Mouse (Mus musculus) B cell, adult 67 days (primary cell): ENCODE data around the gene Kcnn3. TPM values are rescaled to one million over a fixed set of nuclear protein-coding genes. Genes with fewer than 3 reads are reported as not detected.

Source experiments
- total RNA-seq, 2 experiments: library from RNA; stranded (reverse); gene quantifications; 4 replicates each; pipeline ENCODE4 v1.2.4; 2023

Gene Kcnn3
- total RNA-seq, result under 1 TPM in 1 of 2 experiments, not detected in 1; 0.17 TPM

DNA sequence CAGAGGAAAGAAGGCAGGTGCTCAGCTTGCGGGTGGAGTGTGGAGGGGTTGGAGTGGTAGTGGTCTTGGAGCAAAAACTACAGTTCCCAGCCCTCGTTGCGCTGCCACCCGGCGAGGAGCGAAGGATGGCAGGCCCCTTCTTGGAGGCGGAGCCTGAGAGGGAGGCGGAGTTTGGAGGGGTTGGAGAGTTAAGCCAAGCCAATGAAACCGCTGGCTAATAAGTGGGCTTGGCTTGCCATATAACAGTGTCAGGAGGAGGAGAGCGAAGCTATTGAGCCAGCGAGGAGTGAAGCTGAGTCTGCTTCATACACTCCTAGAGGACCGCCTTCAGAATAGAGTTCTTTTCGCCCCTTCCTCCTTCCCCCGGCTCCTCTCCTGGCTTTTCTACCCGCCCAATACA is at the start of gene Kcnn3:
Gene Kcnn3, plus strand, starts transcription at position 271 of the 400 bp plus-strand sequence.

DNA sequence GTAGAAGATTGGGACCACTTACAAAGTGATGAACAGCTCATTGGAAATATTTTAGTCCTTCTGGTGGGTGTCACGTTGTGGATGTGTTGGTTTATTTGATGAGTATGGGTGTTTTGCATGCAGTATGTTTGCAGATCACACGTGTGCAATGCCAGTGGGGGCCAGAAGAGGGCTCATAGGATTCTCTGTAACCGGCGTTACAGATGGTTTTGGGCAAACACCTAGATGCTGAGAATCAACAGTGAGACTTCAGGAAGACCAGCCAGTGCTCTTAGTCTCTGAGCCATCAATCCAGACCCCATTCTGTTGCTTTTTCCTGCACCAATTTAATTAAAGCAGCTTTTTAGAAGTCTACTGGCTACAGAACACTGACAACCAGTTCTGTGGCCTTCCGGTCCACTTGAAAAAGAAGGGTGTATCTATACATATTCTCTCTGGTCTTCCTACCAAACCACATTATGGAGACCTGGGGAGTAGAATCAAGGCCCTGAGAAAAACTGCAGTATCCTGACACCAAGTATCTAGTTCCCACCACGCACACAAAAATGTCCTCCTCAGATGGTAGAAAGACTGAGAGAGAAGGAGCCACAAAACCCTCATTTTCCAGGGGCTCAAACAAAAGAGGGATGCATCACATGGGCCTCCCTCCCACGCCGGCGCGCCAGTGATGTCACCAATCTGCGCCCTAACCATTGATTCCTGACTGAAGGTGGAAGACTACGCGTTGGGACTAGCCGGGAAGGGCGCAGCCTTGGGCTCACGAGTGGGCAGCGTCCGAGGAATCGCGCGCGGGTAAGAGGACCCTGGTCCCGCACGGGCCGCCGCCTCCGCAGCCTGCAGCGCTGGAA is 194.6 kb downstream of the Kcnn3 start, which contains the start of gene Adar:
Gene Adar, plus strand, starts transcription at position 664 of the 848 bp plus-strand sequence.

Other genes with a start within 250 kb of the Kcnn3 start
- 100 to 1,000 TPM; 163 to 165 TPM for gene Slc50a1, start 249.6 kb upstream of the Kcnn3 start, total RNA-seq
- gene Efna1, start 239.0 kb upstream of the Kcnn3 start, total RNA-seq, result 1 to 10 TPM; 1.6 to 3.7 TPM
- gene Efna3, start 197.2 kb upstream of the Kcnn3 start, total RNA-seq, result not detected
- under 1 TPM in 1 of 2 experiments, not detected in 1; 0.67 TPM for gene Efna4, start 182.1 kb upstream of the Kcnn3 start, total RNA-seq
- 1 to 10 TPM; 7.2 to 7.7 TPM for gene Adam15, start 170.2 kb upstream of the Kcnn3 start, total RNA-seq
- not detected for gene Dcst2, start 158.2 kb upstream of the Kcnn3 start, total RNA-seq
- not detected for gene Dcst1, start 154.9 kb upstream of the Kcnn3 start, total RNA-seq
- 10 to 100 TPM; 55.7 to 72.5 TPM for gene Zbtb7b, start 125.4 kb upstream of the Kcnn3 start, total RNA-seq
- gene Lenep, start 117.4 kb upstream of the Kcnn3 start, total RNA-seq, result 1 to 10 TPM in 1 of 2 experiments, not detected in 1; 1.3 TPM
- gene Flad1, start 108.3 kb upstream of the Kcnn3 start, total RNA-seq, result 10 to 100 TPM; 43.0 to 56.7 TPM
- gene Cks1b, start 101.8 kb upstream of the Kcnn3 start, total RNA-seq, result 1 to 10 TPM; 3.7 to 9.7 TPM
- 10 to 100 TPM; 88.3 to 90.4 TPM for gene Shc1, start 101.7 kb upstream of the Kcnn3 start, total RNA-seq
- gene Pygo2, start 90.0 kb upstream of the Kcnn3 start, total RNA-seq, result 10 to 100 TPM; 39.2 to 42.5 TPM
- 100 to 1,000 TPM; 134 TPM for gene Pbxip1, start 83.5 kb upstream of the Kcnn3 start, total RNA-seq
- 10 to 100 TPM; 18.2 to 19.4 TPM for gene Pmvk, start 65.6 kb upstream of the Kcnn3 start, total RNA-seq
- gene Adar, start 194.9 kb downstream of the Kcnn3 start, total RNA-seq, result 100 to 1,000 TPM; 154 to 190 TPM
- gene Chrnb2, start 244.5 kb downstream of the Kcnn3 start, total RNA-seq, result 1 to 10 TPM in 1 of 2 experiments, under 1 TPM in 1; 0.95 to 1.7 TPM